In the genomic region with DNA sequence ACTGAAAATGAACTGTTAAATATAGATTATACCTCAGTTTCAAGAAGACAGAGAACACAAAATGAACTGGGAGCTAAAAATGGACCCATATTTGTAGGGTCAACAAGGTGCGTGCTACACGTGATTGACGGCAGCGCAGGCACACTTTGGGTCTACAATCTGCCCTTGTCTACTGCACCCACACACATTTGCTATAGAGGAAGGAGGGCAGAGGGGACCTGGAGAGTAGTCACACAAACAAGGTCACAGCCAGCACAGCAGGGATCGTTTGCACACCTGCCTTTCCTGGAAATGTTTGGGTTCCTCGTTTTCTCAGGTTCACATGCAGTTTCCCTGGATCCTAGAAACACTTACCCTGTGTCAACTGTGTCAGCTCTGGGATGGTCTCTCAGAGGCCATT, we compare ENCODE assay signal across 27 mouse cellular contexts.
A peak's percentile ranks its signal among the peaks of the same experiment; 100 is the strongest.
DNase-seq lines count a peak whose midpoint lies in the region; ATAC-seq and TF ChIP-seq lines count a peak whose summit lies in the region.
"Had no signal": no experiment of that assay in that cellular context is flagged by ENCODE, and none has a peak within 500 bp of the region (broad histone marks: within the 10 kb centered on the region; RNA-seq: fewer than 3 reads in every experiment).

No protein-coding gene starts in this region.

- 51% methylated on average over 6 of the region's 6 CpGs for whole genome bisulfite sequencing in heart, postnatal 0 days

- no peak for ATAC-seq in heart, postnatal 0 days (ENCODE audit: insufficient read depth, low read depth)
- ATAC-seq: forebrain, embryonic 14.5 days; forebrain, postnatal 0 days; hindbrain, postnatal 0 days; inflammation-experienced regulatory T-cells, adult 6 months; Patski had no signal

- H3K9me3 ChIP-seq in heart, postnatal 0 days (replicated peaks; ENCODE audit: control insufficient read depth, low read length) = no peaks in the 10 kb centered on the region
- H3K9me3 ChIP-seq: embryonic facial prominence, embryonic 12.5 days; embryonic facial prominence, embryonic 15.5 days; G1E; heart, embryonic 10.5 days; heart, embryonic 15.5 days had no signal

- H3K27me3 ChIP-seq in heart, postnatal 0 days (ENCODE audit: control insufficient read depth, insufficient read depth, low read length) = no peaks in the 10 kb centered on the region
- H3K27me3 ChIP-seq: CH12.LX; embryonic facial prominence, embryonic 12.5 days; embryonic facial prominence, embryonic 15.5 days; heart, embryonic 15.5 days; Patski had no signal

- H3K4me3 ChIP-seq in heart, postnatal 0 days (ENCODE audit: low read depth, low read length) = no peak overlapping the region
- H3K4me3 ChIP-seq: embryonic facial prominence, embryonic 12.5 days; embryonic facial prominence, embryonic 15.5 days; heart, embryonic 10.5 days; heart, embryonic 15.5 days had no signal

- peaks cover 18% of the 10 kb centered on the region; the same call in 1 of the 2 replicates for H3K4me1 ChIP-seq in heart, postnatal 0 days (ENCODE audit: control insufficient read depth, insufficient read depth)
- H3K4me1 ChIP-seq: embryonic facial prominence, embryonic 12.5 days; heart, embryonic 10.5 days had no signal

- no peak overlapping the region for H3K9ac ChIP-seq in heart, postnatal 0 days (replicated peaks; ENCODE audit: low read depth, low read length)
- H3K9ac ChIP-seq: embryonic facial prominence, embryonic 12.5 days; embryonic facial prominence, embryonic 15.5 days; forebrain, postnatal 0 days; heart, embryonic 15.5 days; hindbrain, embryonic 14.5 days had no signal

- peak overlapping the region; percentile 66 for H3K27ac ChIP-seq in heart, postnatal 0 days (ENCODE audit: low read depth)
- H3K27ac ChIP-seq: embryonic facial prominence, embryonic 12.5 days; embryonic facial prominence, embryonic 15.5 days; heart, embryonic 10.5 days; hindbrain, embryonic 14.5 days; hindbrain, postnatal 0 days had no signal

- DNase-seq in heart, adult 18-20 months = peak; percentile 15 to 36
- no peak for DNase-seq in heart, postnatal 14 days
- DNase-seq in heart, postnatal 0 days (ENCODE audit: low spot score) = no peak
- DNase-seq in heart, adult 8-10 months (ENCODE audit: low spot score) = no peak
- DNase-seq in brain, adult 2 months (ENCODE audit: low read depth, low spot score) = peak; percentile 24
- DNase-seq in frontal cortex, postnatal 36 days (ENCODE audit: low spot score in 2 of 2) = no peak
- DNase-seq: adrenal gland, postnatal 10 days; adrenal gland, postnatal 36 days; B cell, adult 2 months; cerebellum, adult 11 months; cerebellum, adult 2 months; cerebellum, adult 9-11 months; forebrain, postnatal 0 days; gastrocnemius, postnatal 25 days; heart, postnatal 4 days; kidney, adult 18-20 months had no signal

- no peak for TF ChIP-seq EP300 in heart, postnatal 0 days (IDR thresholded peaks at IDR 0.05; ENCODE audit: low read depth)

- H3K4me2 ChIP-seq in heart, postnatal 0 days (ENCODE audit: low read depth, low read length) = no peak overlapping the region
- H3K4me2 ChIP-seq: embryonic facial prominence, embryonic 12.5 days; embryonic facial prominence, embryonic 15.5 days; heart, embryonic 15.5 days; hindbrain, embryonic 14.5 days had no signal

- intact Hi-C loops in heart, postnatal 14 days (cut with DNase I) = no loop called here

- H3K36me3 ChIP-seq in heart, postnatal 0 days (replicated peaks; ENCODE audit: control insufficient read depth, insufficient read depth, low read length) = no peaks in the 10 kb centered on the region
- H3K36me3 ChIP-seq: embryonic facial prominence, embryonic 12.5 days; embryonic facial prominence, embryonic 15.5 days; G1E; heart, embryonic 10.5 days; heart, embryonic 15.5 days had no signal

- TF ChIP-seq CTCF in heart, postnatal 0 days (IDR thresholded peaks at IDR 0.05; ENCODE audit: low read depth) = no peak

Comparison
In these comparisons a context has a peak if more than half of its experiments do, and no peak if none do; other contexts are left out.
1. DNase-seq: peak in heart, adult 18-20 months (2 of 2) and brain, adult 2 months (single experiment); none in heart, postnatal 14 days (0 of 2), heart, postnatal 0 days (single experiment), heart, adult 8-10 months (single experiment) and frontal cortex, postnatal 36 days (0 of 2).